Mouse (Mus musculus) liver, embryonic 11.5 days (tissue): ENCODE measurements around the gene Zmym2. TPM values are rescaled to one million over a fixed set of nuclear protein-coding genes. Genes with fewer than 3 reads are reported as not detected.

ENCODE experiments used
- ATAC-seq: fragments of 200-750 bp; cut with Nextera tagmentation; replicated peaks from 2 replicates; pipeline ENCODE4 v1.8.0; 2017; ENCODE audit warnings: moderate number of reproducible peaks, mild to moderate bottlenecking, moderate TSS enrichment, moderate library complexity; ENCODE audit not compliant: low FRiP score
- DNase-seq: peaks from one replicate; pipeline ENCODE4 v3.0.0-alpha.2; 2017; ENCODE audit warnings: low spot score
- H3K27ac ChIP-seq: fragments of 300-500 bp; sonication (generic); 2 replicates; pipeline ENCODE4 v1.5.1; 2014; ENCODE audit warnings: mild to moderate bottlenecking, low read depth, low read length, control low read depth
- H3K27me3 ChIP-seq: fragments of 300-500 bp; sonication (generic); replicated peaks from 2 replicates; pipeline ENCODE4 v1.6.1; 2014; ENCODE audit warnings: low read length, mixed read lengths; ENCODE audit not compliant: control insufficient read depth, insufficient read depth
- H3K36me3 ChIP-seq: fragments of 300-500 bp; sonication (generic); 2 replicates; pipeline ENCODE4 v1.6.1; 2014; ENCODE audit warnings: mild to moderate bottlenecking, low read length, moderate library complexity, mixed read lengths; ENCODE audit not compliant: control insufficient read depth, insufficient read depth
- H3K4me1 ChIP-seq: fragments of 300-500 bp; sonication (generic); replicated peaks from 2 replicates; pipeline ENCODE4 v1.6.1; 2014; ENCODE audit warnings: low read length, mixed read lengths; ENCODE audit not compliant: control insufficient read depth, insufficient read depth
- H3K4me2 ChIP-seq: fragments of 300-500 bp; sonication (generic); 2 replicates; pipeline ENCODE4 v1.6.1; 2014; ENCODE audit warnings: mild to moderate bottlenecking, control low read depth, moderate library complexity
- H3K4me3 ChIP-seq: fragments of 300-500 bp; sonication (generic); 2 replicates; pipeline ENCODE4 v1.5.1; 2014; ENCODE audit warnings: low read depth, low read length, control low read depth
- H3K9ac ChIP-seq: fragments of 300-500 bp; sonication (generic); 2 replicates; pipeline ENCODE4 v1.6.1; 2014; ENCODE audit warnings: low read depth, low read length, control low read depth
- H3K9me3 ChIP-seq: fragments of 300-500 bp; sonication (generic); 2 replicates; pipeline ENCODE4 v1.6.1; 2016; ENCODE audit warnings: low read length, inconsistent platforms, mixed read lengths; ENCODE audit not compliant: control insufficient read depth
- WGBS: fragments of 180-500 bp; shearing (Covaris S2); extraction: QIAGEN DNeasy Blood & Tissue Kit; methylation state at CpG from one replicate; pipeline ENCODE4 v1.1.7; 2014; 5-methylcytosine and 5-hydroxymethylcytosine counted together
- polyA plus RNA-seq: library from polyadenylated mRNA; unstranded; fragments of >200 nt; fragmentation: Nextera tagmentation; extraction: Ambion mirVana; gene quantifications from 2 replicates; pipeline ENCODE4 v1.2.1, GENCODE M21; 2014

The Zmym2 gene
- polyA plus RNA-seq, 1 experiment from 2014 or later, result 24.4 TPM

DNA sequence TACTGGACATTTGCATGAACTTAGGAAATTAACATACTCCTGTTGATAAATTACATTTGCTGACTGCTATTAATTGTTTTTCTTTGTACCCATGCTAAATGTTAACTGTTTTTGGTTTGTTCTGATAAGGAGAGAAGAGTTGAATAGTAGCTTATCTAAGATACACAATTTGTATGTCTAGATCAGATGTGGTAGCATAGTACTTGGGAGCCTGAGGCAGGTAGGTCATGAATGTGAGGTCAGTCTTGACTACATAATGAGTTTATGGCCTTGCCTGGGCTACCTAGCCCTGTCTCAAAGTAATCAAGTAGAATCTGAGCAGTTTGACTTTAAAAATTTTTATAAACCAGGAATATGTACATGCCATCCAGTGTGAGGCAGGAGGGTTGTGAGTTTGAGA, 67.9 kb downstream of the Zmym2 start:
- no peak; the same call in 1 of the 2 replicates for ATAC-seq

DNA sequence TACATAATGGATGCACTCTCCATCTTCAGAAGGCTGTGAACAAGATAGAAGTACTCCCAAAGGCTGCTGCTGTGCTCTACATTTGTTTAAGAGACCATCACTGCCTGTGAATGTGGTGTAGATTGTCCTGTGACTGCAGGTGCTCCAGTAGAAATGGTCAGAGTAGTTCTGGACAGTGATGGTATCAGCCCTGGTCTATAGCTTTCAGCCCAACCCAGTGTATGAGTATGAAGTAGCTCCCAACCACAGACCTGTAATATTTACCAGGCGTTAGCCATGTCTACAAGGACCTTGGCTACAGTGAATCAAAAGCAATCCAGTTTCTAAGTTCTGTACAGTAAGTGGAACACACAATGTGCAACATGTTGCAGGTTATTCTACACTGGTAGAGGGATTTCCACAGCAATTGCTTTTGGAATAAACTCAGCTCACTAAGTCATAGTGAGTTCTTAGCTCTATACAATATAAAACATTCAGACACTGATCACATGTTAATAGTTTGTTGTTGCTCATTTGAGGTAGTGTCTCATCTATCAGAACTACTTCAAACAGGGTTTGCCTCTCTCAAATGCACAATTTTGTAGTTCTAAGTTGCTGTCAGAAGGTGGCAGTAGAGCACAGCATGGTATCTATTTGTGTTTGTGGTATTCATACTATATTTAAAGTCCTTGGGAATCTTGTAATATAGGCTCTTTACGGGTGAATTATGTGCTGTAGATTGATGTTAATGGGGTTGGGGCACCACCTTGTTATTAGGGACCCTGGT, 77.7 kb downstream of the Zmym2 start:
- DNase-seq, result no peak
- H3K27me3 ChIP-seq, result no peaks in the 10 kb centered on the region
- H3K36me3 ChIP-seq, result peaks cover 5% of the 10 kb centered on the region; the same call in 1 of the 2 replicates
- no peak for ATAC-seq
- no peaks in the 10 kb centered on the region for H3K9me3 ChIP-seq
- H3K4me2 ChIP-seq, result no peak overlapping the region
- no peak overlapping the region for H3K9ac ChIP-seq
- no peaks in the 10 kb centered on the region for H3K4me1 ChIP-seq
- H3K4me3 ChIP-seq, result no peak overlapping the region
- WGBS, result 68% methylated on average over 2 of the region's 2 CpGs
- no peak overlapping the region for H3K27ac ChIP-seq

More for the DNA sequence above, 67.9 kb downstream of the Zmym2 start:
- DNase-seq, result no peak
- no peak overlapping the region for H3K4me3 ChIP-seq
- no peak overlapping the region for H3K9ac ChIP-seq
- no peak overlapping the region for H3K27ac ChIP-seq
- H3K4me2 ChIP-seq, result no peak overlapping the region
- no peaks in the 10 kb centered on the region for H3K27me3 ChIP-seq
- no peaks in the 10 kb centered on the region for H3K9me3 ChIP-seq
- no peaks in the 10 kb centered on the region for H3K4me1 ChIP-seq
- peaks cover 13% of the 10 kb centered on the region; the same call in 1 of the 2 replicates for H3K36me3 ChIP-seq

DNA sequence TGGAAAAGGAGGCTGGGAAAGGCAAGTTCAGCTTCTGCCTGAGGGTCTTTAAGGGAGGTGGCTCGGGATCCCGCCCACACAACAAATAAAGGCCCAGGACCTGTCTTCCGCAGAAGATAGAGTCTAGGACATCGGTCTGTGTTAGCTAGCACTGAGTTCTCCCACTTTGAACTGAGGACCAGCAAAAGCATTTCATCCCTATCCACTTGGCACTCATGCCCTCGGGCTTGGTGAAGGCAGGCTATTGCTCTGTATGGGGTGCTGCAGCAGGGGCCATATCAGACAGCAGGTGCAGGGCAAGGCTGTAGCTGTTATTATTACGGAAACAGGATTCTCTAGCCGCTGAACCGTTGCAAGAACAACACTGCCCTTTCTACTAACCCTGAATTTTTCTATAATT, 83.2 kb downstream of the Zmym2 start:
- Histone ChIP-seq H3K9me3 (no peaks in the 10 kb centered on the region), H3K27ac (no peak overlapping the region), H3K27me3 (no peaks in the 10 kb centered on the region), H3K36me3 (no peaks in the 10 kb centered on the region), H3K4me3 (no peak overlapping the region), H3K4me2 (no peak overlapping the region), H3K4me1 (no peaks in the 10 kb centered on the region), H3K9ac (no peak overlapping the region)
- DNase-seq (no peak), ATAC-seq (no peak)
- WGBS, result 79% methylated on average over 8 of the region's 8 CpGs

DNA sequence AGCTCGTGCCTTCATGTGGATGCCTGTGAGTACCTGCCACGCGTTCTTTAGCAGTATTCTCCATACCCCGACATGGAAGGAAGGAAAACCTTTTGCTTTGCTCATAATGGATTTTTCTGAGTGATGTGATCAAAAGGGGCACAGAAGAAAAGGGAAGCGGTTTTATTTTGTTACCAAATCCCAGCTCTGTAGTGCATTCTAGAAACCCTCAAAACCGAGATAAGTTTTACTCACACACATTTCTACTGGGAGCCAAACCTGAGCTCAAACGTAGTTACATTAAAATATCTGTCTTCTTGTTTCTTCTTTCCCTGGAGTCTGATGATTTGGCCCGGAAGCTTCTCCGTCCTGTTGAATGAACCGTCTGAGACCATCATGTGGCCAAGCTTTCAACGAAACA, 83.7 kb downstream of the Zmym2 start:
- Histone ChIP-seq H3K9me3 (no peaks in the 10 kb centered on the region), H3K4me1 (no peaks in the 10 kb centered on the region), H3K27ac (no peak overlapping the region), H3K4me3 (no peak overlapping the region), H3K9ac (no peak overlapping the region), H3K36me3 (no peaks in the 10 kb centered on the region), H3K27me3 (no peaks in the 10 kb centered on the region), H3K4me2 (no peak overlapping the region)
- DNase-seq (no peak), ATAC-seq (no peak)
- 72% methylated on average over 11 of the region's 11 CpGs for WGBS

DNA sequence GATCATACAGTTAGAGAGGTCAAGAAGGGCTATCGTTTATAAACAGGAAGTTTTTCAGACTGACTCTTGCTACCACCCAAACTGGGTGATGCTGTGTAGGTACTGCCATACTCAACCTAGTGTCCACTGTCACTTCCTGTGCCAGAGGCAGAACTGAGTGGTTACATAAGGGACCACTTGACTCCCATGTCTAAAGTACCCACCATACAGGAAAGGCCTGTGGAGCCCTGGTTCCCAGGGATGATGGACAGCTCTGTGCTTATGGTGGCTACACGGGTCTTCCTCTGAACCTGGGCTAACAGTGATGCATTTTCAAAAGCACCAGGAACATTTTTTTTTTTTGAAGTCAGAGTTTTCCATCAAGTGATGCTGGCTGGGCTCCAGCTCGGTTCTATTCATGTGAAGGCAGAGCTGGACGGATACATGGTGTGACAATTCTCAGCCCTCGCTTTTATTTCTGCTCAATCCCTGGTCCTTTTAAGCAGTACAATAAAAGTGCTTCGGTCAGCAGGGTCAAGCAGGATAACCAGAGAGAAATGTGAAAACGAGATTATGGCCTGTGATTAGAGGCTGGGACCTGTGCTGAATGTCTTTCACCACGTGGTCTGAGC, 91.7 kb downstream of the Zmym2 start:
- Histone ChIP-seq H3K27me3 (no peaks in the 10 kb centered on the region), H3K4me1 (no peaks in the 10 kb centered on the region), H3K9ac (no peak overlapping the region), H3K4me3 (no peak overlapping the region), H3K27ac (no peak overlapping the region), H3K36me3 (no peaks in the 10 kb centered on the region), H3K9me3 (no peaks in the 10 kb centered on the region), H3K4me2 (no peak overlapping the region)
- ATAC-seq (no peak), DNase-seq (no peak)
- WGBS, result 59% methylated on average over 8 of the region's 8 CpGs

DNA sequence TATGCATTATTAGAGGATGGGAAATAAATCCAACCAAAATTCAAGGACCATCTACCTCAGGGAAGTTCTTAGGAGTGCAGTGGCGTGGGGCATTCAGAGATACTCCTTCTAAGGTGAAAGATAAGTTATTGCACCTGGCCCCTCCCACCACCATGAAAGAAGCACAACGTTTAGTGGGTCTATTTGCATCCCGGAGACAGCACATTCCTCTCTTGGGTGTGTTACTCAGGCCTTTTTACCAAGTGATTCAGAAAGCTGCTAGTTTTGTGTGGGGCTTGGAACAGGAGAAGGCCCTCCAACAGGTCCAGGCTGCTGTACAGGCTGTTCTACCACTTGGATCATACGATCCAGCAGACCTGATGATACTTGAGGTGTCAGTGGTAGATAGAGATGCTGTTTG, 102.2 kb downstream of the Zmym2 start:
- Histone ChIP-seq H3K27me3 (no peaks in the 10 kb centered on the region), H3K27ac (no peak overlapping the region), H3K4me3 (no peak overlapping the region), H3K9me3 (no peaks in the 10 kb centered on the region), H3K36me3 (no peaks in the 10 kb centered on the region), H3K9ac (no peak overlapping the region), H3K4me2 (no peak overlapping the region), H3K4me1 (no peaks in the 10 kb centered on the region)
- 70% methylated on average over 4 of the region's 4 CpGs for WGBS
- DNase-seq (no peak), ATAC-seq (no peak)

Other genes starting within 250 kb of the Zmym2 start
- 23.8 and 30.9 TPM in 2 replicates for gene Mphosph8, start 218.4 kb upstream of the Zmym2 start, polyA plus RNA-seq
- 31.0 and 33.8 TPM in 2 replicates for gene Pspc1, start 108.3 kb upstream of the Zmym2 start, polyA plus RNA-seq
- 15.2 and 15.6 TPM in 2 replicates for gene Zmym5, start 74.9 kb upstream of the Zmym2 start, polyA plus RNA-seq
- gene Gja3, start 171.4 kb downstream of the Zmym2 start, polyA plus RNA-seq, result 0.15 and 0.17 TPM in 2 replicates
- 3.8 and 4.8 TPM in 2 replicates for gene Gjb2, start 218.0 kb downstream of the Zmym2 start, polyA plus RNA-seq
- gene Gm4491, start 229.2 kb downstream of the Zmym2 start, polyA plus RNA-seq, result not detected in 2 replicates
- gene Gjb6, start 247.0 kb downstream of the Zmym2 start, polyA plus RNA-seq, result 0.21 and 0.23 TPM in 2 replicates